Mouse (Mus musculus): ENCODE data around the gene Tnc.

The Tnc gene

DNA sequence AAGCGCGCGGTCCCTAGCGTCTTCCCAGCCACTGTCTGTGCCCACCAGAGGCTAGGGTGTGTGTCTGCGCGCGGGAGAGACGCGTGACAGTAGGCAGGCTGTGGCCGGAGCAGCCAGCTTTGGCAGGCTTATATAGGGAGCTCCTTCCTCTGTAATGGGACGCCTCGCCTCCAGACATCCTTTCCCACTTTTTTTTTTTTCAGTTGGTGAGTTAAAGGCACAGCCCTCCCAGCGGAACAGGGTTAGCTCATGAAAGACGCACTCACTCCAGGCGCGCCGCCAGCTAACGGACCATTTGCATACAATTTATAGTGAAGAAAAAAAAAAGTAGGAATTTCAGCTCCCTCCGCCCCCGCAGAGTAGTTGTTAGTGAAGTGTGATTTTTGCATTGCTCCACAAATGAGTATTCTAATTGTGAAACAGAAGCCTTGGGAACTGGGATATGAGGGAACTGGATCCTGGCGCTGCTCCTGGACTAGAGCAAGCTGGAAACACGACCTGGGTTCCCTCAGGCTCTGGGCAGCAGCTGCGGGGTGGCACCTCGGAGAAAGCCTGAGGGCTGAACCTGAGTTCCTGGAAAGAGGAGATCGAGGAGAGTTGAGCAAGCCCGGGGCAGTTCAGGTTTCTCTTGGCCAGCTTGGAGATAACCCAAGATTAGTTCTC, at the start of gene Tnc:
Gene Tnc (minus strand): TSS at position 185 of the 663 bp plus-strand sequence.
- peak; percentile 85 to 89 for DNase-seq (ENCODE audit: low spot score in 2 of 2)

DNA sequence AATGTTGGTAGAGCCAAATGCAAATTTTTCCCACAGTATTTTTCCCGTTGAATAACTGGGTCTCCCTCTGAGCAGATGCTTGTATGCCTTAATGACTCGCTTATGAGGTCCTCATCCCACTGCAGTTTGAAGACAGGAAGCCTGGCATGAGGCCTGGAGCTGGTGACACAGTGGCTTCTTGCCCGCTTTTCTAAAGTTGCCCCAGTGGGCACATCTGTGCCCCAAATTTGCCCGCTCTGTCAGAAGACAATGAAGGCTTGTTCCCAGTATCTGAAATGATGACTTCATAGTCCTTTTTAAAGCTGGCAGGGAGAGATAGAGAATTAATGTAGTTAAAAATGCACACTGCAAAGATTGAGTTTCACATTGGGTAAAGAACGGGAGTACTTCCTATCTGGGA, 47.4 kb upstream of the Tnc start:
- DNase-seq (ENCODE audit: low spot score in 2 of 2), result peak; percentile 3 to 5

DNA sequence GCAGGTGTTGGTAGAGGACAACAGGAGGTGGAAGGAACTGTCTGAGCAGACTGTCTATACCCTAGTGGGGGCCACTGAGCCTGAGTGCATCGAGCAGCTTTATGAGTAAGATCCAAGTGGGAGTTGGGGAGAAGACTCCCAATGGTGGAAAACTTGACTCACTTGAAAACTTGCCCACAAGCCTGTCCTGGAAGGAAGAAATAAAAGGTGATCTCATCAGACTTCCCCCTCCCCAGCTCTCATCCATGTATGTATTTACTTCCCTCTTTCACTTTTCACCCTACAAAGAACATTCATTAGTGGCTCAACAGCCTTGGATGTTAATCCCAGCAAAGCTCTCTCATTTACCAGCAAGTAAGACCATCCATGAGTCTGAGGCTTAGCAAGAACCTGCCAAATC, 46.0 kb upstream of the Tnc start:
- no peak for DNase-seq (ENCODE audit: low spot score in 2 of 2)

DNA sequence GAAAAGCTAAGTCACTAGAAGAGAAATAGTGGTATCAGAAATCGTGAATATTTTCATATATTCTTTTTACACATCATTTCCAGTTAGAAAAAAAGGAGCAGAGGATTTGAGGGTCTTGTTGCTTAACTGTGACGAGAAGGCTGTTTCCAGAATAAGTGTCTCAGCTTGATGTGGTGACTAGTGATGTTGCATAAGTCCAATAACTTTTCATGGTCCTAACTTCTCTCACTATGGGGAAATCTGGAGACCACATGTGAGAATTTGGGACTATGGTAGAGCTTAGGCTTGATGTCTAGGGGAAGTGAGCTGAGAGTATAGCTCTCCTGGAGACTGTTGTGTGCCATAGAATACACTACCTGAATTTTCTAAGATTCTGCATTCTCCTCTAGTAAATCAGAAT, 42.6 kb upstream of the Tnc start:
- no peak for DNase-seq (ENCODE audit: low spot score in 2 of 2)

DNA sequence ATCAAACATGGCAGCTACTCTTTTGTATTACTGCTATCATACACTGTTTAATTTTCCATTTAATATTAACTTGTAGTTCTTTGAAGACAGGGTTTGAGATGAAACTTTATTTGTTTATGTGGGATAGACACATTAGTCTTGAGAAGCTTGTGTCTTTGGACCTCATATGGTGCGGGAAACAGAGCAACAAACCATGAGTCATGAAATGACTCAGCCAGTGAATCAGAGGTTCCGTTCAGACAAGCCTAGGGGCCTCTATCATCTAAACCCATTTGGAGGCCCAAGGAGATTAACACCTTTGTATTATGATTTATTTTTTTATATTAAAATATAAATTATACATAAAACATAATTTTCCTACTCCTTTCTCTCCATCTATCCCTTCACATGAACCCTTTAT, 40.9 kb upstream of the Tnc start:
- no peak for DNase-seq (ENCODE audit: low spot score in 2 of 2)

DNA sequence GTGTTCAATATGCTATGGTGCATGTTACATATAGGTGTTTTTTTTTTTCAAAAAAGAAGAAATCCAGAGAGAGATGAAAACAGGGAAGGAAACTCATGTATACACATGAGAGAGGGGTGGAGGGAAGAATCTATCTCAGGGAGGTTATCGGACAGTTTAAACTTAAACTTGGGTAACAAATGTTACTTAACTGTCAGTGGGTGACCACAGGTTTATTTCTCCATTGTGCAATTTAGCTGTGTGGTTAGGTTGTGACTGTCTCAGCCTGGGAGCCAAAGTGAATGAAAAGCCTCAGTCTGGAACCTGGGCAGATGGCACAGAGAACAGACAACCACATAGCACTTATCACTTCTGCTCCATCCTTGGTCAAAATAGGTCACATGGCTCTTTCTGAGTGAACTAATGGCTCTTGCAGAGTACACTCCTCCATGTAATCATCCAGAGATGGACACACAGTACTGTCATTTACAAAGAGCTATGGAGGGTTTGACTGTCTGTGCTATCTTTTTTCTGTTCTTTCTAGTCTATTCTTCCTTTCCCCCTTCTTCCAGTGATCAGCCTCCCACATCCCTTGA, 39.3 kb upstream of the Tnc start:
- no peak for DNase-seq (ENCODE audit: low spot score in 2 of 2)

DNA sequence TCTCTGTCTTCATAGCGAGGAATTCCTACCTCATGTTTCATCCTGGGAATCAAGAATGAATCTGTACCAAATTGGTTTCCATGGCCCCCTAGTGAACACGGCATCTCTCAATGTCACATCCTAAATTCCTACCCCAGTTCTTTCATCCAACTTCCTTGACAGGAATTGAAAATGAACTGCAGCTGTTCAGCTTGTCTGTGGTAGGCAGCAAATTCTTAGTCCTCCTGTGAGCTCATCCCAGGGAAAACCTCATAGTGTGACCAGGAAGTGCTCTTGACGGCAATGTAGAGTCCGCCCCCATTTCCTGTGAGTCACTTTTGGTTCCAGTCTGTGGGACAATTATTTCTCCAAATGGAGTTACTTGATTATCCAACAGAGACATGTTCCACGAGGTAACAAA, 37.0 kb upstream of the Tnc start:
- no peak for DNase-seq (ENCODE audit: low spot score in 2 of 2)

DNA sequence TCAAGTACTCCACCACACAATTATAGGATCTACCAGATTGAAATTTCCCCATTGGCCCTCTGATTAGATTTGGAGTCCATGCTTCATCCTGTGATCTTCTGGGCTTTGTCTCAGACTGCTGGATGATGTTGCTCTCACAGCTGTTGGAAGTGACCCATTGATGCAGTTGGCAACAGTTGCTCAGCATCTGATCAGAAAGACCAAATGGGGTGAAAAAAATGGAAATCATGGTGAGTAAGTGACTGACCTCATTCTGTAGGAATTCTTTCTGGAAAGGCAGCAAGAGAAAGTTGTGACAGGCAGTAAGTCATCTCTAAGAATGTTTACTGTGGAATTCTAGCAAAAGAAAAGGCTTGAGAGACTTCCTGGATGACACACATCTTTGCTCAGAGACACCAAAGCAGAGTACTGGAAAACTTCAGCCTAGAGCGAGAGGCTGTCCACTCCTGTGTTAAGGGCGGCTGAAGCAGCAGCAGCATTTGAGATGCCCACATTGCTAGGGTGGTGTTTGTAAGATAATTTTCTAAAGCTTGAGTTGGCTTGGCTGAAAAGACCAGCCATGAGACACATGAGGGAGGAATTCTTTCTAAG, 31.3 kb upstream of the Tnc start:
- DNase-seq (ENCODE audit: low spot score in 2 of 2), result no peak

DNA sequence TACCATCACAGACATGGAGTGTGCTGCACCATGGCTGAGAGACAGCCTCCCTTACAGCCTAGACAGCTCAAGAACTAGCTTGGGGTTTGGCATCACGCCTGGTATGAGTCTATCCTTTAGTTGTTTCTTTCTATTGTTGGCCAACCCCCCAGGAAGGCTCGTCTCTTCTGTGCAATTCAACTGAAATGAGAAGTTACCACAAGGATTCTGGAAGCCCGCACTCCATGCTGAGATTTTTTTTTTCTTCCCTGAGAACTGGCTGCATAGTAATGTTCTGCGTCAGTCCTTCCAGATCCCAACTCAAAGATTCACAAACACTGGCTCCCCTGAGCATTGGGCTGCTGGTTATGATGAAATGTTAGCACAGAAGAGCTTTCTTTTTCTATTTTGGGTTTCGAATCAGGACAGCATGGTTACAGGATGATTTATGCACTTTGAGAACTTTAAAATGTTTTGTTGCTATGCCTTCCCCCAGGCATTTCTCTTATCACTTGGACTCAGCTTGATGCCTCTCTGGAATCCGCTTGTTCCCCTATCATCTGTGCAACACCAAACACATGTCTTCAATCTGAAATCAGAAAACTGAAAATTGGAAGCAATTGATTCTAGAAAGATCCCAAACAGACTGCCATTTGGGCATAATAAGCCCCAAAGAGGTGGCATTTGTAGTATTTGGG, 29.7 kb upstream of the Tnc start:
- no peak for DNase-seq (ENCODE audit: low spot score in 2 of 2)

DNA sequence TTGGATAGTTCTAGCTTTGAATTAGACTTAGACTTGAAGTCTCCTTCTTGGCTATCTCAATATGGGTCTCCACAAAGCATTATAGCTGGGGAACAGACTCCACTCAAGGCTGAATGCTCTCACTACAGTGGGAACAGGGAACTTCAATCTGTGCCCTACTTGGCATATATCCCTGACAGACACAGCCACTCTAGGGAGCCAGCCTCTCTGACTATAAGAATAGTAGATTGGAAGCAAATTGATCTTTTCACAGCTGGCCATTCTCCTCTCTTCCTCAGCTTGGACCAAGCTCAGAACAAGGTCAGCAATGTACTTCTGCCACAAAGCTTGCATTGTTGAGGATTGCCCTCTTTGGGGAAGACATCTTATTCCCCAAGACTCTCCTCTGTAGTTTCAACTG, 27.9 kb upstream of the Tnc start:
- DNase-seq (ENCODE audit: low spot score in 2 of 2), result no peak

DNA sequence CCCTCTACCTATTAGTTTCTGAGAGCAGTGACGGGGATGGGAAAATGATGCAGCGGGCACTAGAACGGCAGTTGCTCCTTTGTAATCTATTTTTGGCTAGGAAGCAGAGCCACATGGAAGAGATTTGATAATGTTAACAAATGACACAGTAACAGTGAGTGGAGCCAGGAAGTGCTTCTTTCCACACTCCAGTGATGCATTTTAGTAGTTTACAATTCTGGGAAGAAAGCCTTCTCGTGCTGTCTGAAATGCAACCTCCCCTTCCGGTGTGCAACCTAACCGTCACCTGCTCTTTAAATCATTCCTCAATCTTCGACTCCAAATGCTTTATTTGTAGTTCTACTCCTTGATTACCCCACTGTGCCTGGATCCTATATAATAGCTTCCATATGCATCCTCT, 20.6 kb upstream of the Tnc start:
- DNase-seq (ENCODE audit: low spot score in 2 of 2), result no peak

DNA sequence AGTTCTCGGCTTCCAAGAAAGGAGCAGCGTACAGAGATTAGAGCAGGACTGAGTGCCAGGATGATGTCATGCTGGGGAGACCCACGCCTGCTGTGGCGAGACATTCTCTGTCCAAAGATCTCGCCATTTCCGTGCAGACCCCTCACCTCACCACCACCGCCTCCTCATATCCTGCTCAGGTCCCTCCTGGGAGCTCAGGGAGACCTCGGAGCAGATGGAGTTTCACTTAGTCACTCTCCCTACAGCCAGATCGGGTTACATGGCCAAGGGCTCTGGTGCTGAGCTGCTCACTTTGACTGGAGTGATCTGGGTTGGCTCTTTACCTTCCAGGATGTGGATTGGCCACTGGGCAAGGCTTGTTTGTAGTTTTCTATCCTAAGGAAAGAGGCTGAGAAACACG, 18.5 kb upstream of the Tnc start:
- no peak for DNase-seq (ENCODE audit: low spot score in 2 of 2)

DNA sequence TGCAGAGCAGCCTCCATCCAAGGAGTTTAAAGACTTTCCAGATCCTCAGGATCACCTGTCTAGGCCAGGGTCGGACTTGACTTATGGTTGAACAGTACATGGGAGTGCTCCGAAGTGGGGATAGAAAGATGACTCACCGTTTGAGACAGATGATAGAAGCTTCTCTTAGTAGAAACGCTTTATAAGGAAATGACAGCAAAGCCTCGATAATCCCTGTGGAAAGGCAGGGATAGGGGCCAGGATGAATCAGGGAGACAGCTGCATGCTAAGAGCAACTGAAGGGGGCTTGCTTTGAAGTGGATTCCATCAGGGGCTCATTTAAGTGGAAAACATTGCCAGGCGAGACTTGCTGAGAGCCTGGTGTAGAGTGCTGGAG, 12.0 kb upstream of the Tnc start:
- DNase-seq (ENCODE audit: low spot score in 2 of 2), result no peak

DNA sequence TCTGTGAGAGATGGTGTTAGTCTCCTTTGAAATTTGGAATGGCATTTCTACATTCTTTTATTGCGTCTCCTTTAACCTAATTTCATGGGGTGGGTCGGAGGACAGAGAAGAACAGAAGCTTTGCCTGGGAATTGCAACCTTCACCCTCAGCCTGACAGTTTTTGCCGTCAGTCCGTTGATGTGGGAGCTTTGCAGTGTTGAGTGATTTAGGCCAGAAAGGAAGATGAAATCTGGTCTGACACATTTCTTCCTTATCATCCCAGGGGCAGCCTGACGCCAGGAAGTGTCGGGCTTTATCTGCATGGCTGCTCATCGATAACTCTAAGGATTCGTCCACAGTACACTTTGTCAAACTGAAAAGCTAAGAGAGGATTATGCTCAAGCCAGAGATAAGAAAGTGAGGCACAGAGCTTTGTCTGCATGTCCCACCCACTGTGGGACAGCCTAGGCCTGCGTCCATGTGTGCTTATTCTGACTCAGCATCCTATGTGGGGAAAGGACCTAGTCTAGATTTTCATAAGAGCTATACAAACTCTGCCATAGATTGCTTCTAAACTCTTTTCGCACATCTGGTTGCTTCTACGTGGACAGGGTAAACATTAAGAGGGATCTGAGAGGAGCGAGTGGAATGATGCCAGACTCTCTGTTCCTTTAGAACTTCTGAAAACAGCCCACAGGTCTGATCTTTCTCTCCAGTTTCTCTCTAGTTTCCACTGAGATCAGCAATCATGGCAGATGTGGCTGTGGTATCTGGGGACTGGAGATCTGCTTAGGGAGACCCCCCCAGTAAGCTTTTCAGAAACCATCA, 11.4 kb upstream of the Tnc start:
- no peak for DNase-seq (ENCODE audit: low spot score in 2 of 2)

DNA sequence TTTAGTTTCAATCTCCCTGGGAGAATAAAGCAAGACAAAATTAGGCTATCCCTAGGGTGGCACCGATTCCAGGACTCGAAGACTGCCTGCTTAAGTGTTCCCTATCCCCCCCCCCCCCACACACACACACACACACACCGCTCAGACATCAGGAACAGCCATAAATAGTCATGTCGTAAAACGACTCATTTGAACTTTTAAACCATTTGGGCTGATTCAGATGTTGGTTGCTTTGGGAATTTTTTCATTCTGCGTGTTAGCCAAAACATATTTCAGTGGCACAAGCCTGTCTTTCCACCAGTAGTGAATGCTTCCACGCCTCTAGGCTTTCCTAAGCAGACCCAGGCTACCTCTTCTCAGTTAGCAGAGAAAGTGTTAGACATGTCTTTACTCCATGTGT, 1.4 kb upstream of the Tnc start:
- no peak for DNase-seq (ENCODE audit: low spot score in 2 of 2)

DNA sequence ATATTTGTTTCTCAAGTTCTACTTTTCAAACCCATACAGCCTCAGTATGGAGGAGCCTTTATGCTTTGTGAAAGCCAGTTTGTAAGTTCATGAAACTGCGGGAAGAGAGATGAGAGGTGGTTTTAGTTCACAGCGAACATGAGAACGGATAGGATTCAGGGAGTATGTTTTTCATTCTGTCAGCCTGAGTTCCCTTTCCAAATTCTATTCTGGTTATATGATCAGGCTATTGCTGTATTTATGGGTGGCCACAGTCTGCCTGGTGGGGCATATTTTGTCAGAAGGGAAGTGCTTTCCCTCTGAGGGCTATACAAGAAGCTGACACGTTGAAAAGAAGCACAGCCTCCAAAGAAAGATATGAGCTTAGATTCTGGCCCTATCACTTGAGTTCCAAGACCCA, 2.9 kb downstream of the Tnc start:
- no peak for DNase-seq (ENCODE audit: low spot score in 2 of 2)

DNA sequence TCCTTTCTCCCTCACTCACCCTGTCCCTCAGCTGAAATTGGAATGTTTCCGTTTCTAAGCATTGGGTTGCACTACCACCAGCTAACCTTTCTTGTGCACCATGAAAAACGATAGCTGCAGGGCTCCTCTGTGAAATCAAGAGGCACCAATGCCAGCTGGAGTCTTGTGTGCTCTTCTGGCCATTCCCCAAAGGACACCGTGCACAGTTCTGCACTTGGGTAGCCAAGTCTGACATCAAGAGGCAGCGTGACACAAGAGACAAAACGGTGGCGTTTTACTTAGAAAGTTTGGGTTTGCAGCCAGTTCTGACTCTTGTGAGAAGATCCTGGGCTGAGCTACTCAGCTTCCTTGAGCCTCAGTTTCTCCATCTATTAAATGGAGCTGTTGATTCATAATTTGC, 3.4 kb downstream of the Tnc start:
- no peak for DNase-seq (ENCODE audit: low spot score in 2 of 2)

DNA sequence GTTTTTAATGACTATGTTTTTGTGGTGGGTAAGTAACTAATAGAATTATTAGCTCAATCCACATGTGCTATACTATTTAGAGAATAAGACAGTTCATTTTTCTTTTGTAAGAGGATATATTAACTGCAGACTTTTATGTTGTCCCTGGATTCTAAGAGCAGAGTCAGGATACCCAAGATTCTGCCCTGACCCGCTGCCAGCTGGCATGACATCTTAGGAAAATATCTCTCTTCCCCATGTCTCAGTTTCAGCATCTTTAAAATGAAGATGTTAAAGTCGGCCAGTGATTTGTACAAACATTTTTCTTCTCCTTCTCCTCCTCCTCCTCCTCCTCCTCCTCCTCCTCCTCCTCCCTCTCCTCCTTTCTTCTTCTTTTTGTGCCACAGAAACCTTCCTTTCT, 7.7 kb downstream of the Tnc start:
- no peak for DNase-seq (ENCODE audit: low spot score in 2 of 2)

DNA sequence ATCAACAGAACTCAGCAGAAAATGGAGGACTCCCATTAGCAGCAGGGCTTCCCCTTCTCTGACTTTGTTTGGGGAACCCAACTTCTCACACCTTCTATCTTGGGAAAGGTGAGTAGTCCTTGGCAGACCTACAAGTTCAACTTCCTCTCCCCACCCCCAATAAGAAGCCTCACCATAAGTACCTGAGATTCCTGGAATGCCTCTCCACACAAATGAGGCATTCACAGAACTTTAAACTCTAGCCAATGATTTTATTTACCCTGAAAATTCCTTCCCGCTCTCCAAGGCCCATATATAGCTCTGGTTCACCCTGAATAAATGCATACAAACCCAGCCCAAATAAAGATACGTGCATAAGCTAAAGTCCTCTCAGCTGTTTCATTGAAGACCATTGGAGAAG, 9.3 kb downstream of the Tnc start:
- DNase-seq (ENCODE audit: low spot score in 2 of 2), result no peak

DNA sequence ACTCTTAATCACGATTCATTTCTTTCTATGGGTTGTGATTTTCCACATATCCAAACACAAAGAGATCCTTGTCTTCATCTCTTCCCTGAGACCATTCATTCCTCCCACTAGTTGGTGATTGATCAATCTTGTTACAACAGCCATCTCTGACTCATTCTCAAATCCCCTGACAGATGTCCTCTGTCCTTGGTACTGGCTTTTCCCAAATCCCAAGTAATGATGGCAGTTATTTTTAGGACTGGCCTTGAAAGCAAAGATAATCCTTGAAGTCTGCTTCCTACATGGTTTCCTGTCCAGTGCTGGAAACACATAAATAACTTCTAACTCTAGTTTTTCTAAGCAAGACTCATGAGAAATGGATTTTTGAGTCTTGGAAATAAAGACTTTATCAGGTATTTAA, 12.1 kb downstream of the Tnc start:
- DNase-seq (ENCODE audit: low spot score in 2 of 2), result no peak

DNA sequence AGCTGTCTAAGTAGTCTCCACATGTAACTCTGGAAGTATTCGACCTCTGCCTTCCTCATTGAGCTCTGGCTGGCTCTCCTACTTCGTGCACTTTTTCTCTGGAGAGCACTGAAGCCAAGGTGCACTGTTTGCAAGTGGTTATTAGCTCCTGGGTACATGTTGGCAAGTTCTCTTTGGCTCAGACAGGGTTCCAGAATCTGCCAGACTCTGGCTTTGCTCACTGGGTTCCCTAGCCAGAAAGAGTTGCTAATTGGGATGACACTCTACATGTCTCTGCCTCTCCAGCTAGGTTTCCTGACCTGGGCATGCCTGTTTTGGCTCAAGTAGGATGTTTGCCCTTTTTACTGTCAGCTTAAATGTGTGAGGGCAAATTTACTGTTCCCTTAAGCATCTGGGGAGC, 13.6 kb downstream of the Tnc start:
- no peak for DNase-seq (ENCODE audit: low spot score in 2 of 2)

DNA sequence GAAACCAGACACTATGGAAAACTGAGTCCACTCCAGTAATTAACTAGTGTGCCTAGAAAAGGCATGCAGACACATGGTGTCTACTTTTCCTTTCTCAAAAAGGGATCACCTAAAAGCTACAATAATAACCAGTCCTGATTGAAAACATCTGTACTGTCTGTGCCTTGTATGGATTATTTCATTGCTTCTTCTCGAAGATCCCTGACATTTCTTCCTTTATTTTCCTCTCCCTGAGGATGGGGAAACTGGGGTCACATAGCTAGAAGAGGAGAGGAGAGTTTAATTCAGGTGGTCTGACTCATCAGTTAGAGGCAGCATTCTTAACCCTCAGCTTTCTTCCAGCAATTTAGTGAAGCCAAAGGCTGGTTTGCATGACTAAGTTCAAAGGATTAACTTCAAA, 17.3 kb downstream of the Tnc start:
- no peak for DNase-seq (ENCODE audit: low spot score in 2 of 2)
